Mouse (Mus musculus) lung, embryonic 15.5 days (tissue): ENCODE results near the gene Isyna1. TPM values are rescaled to one million over a fixed set of nuclear protein-coding genes. Genes with fewer than 3 reads are reported as not detected.

ENCODE experiments used
- polyA plus RNA-seq: library from polyadenylated mRNA; unstranded; fragments of >200 nt; fragmentation: Nextera tagmentation; extraction: Ambion mirVana; gene quantifications from 2 replicates; pipeline ENCODE4 v1.2.1, GENCODE M21; 2015

Gene Isyna1
- polyA plus RNA-seq, 1 experiment from 2014 or later: 134 TPM

Other genes starting within 250 kb of the Isyna1 start
- 17.3 and 19.6 TPM in 2 replicates for gene Upf1, start 241.1 kb upstream of the Isyna1 start, polyA plus RNA-seq
- gene Comp, start 220.8 kb upstream of the Isyna1 start, polyA plus RNA-seq: 0.46 and 0.70 TPM in 2 replicates
- gene Crtc1, start 154.8 kb upstream of the Isyna1 start, polyA plus RNA-seq: 14.2 and 17.6 TPM in 2 replicates
- gene Klhl26, start 117.4 kb upstream of the Isyna1 start, polyA plus RNA-seq: 26.2 and 27.1 TPM in 2 replicates
- 6.5 and 6.6 TPM in 2 replicates for gene Tmem59l, start 107.0 kb upstream of the Isyna1 start, polyA plus RNA-seq
- 181 and 186 TPM in 2 replicates for gene Crlf1, start 101.2 kb upstream of the Isyna1 start, polyA plus RNA-seq
- gene Rex1bd, start 87.6 kb upstream of the Isyna1 start, polyA plus RNA-seq: 120 and 122 TPM in 2 replicates
- gene Uba52, start 83.6 kb upstream of the Isyna1 start, polyA plus RNA-seq: 909 and 953 TPM in 2 replicates
- gene Fkbp8, start 66.6 kb upstream of the Isyna1 start, polyA plus RNA-seq: 307 and 313 TPM in 2 replicates
- 50.0 and 54.4 TPM in 2 replicates for gene Kxd1, start 66.4 kb upstream of the Isyna1 start, polyA plus RNA-seq
- gene Ell, start 54.9 kb upstream of the Isyna1 start, polyA plus RNA-seq: 17.2 and 17.5 TPM in 2 replicates
- gene Ssbp4, start 14.5 kb downstream of the Isyna1 start, polyA plus RNA-seq: 111 and 122 TPM in 2 replicates
- gene Lrrc25, start 21.8 kb downstream of the Isyna1 start, polyA plus RNA-seq: 1.9 and 2.5 TPM in 2 replicates
- gene Gdf15, start 38.1 kb downstream of the Isyna1 start, polyA plus RNA-seq: 0.31 and 0.45 TPM in 2 replicates
- gene Pgpep1, start 66.0 kb downstream of the Isyna1 start, polyA plus RNA-seq: 38.5 and 47.7 TPM in 2 replicates
- 268 and 320 TPM in 2 replicates for gene Lsm4, start 78.9 kb downstream of the Isyna1 start, polyA plus RNA-seq
- gene Jund, start 104.6 kb downstream of the Isyna1 start, polyA plus RNA-seq: 49.7 TPM in 2 replicates
- 0.02 TPM in 1 of 2 replicates, not detected in the other for gene Iqcn, start 109.1 kb downstream of the Isyna1 start, polyA plus RNA-seq
- gene Gm3336, start 124.2 kb downstream of the Isyna1 start, polyA plus RNA-seq: not detected in 2 replicates
- gene Pde4c, start 129.3 kb downstream of the Isyna1 start, polyA plus RNA-seq: 0.08 and 0.16 TPM in 2 replicates
- gene Rab3a, start 160.3 kb downstream of the Isyna1 start, polyA plus RNA-seq: 12.8 and 12.9 TPM in 2 replicates
- gene Mpv17l2, start 166.6 kb downstream of the Isyna1 start, polyA plus RNA-seq: 35.4 and 36.2 TPM in 2 replicates
- 56.1 and 56.8 TPM in 2 replicates for gene Pik3r2, start 182.3 kb downstream of the Isyna1 start, polyA plus RNA-seq
- 13.6 and 15.8 TPM in 2 replicates for gene Mast3, start 210.7 kb downstream of the Isyna1 start, polyA plus RNA-seq
- gene Il12rb1, start 214.1 kb downstream of the Isyna1 start, polyA plus RNA-seq: 0.16 and 0.27 TPM in 2 replicates
- 4.5 and 5.5 TPM in 2 replicates for gene Arrdc2, start 245.3 kb downstream of the Isyna1 start, polyA plus RNA-seq